Mouse (Mus musculus) stomach, embryonic 15.5 days (tissue): ENCODE data around the gene Sema3e. TPM values are rescaled to one million over a fixed set of nuclear protein-coding genes. Genes with fewer than 3 reads are reported as not detected.

Experiments used
- ATAC-seq: fragments of 200-750 bp; cut with Nextera tagmentation; 2 replicates; pipeline ENCODE4 v1.8.0; 2017; ENCODE audit warnings: low read depth, moderate number of reproducible peaks, moderate TSS enrichment; ENCODE audit not compliant: insufficient read depth, low FRiP score
- H3K27ac ChIP-seq: fragments of 300-500 bp; sonication (generic); 2 replicates; pipeline ENCODE4 v1.5.1; 2015; ENCODE audit warnings: mild to moderate bottlenecking, inconsistent platforms
- H3K27me3 ChIP-seq: fragments of 300-500 bp; sonication (generic); replicated peaks from 2 replicates; pipeline ENCODE4 v1.6.1; 2015; ENCODE audit warnings: inconsistent platforms
- H3K36me3 ChIP-seq: fragments of 300-500 bp; sonication (generic); 2 replicates; pipeline ENCODE4 v1.6.1; 2015; ENCODE audit warnings: inconsistent platforms
- H3K4me1 ChIP-seq: fragments of 300-500 bp; sonication (generic); 2 replicates; pipeline ENCODE4 v1.6.1; 2015; ENCODE audit warnings: inconsistent platforms
- H3K4me2 ChIP-seq: fragments of 300-500 bp; sonication (generic); 2 replicates; pipeline ENCODE4 v1.6.1; 2015; ENCODE audit warnings: mild to moderate bottlenecking, inconsistent platforms
- H3K4me3 ChIP-seq: fragments of 300-500 bp; sonication (generic); replicated peaks from 2 replicates; pipeline ENCODE4 v1.5.1; 2015; ENCODE audit warnings: inconsistent platforms
- H3K9ac ChIP-seq: fragments of 300-500 bp; sonication (generic); 2 replicates; pipeline ENCODE4 v1.6.1; 2015; ENCODE audit warnings: inconsistent platforms
- H3K9me3 ChIP-seq: fragments of 300-500 bp; sonication (generic); 2 replicates; pipeline ENCODE4 v1.6.1; 2016; ENCODE audit warnings: inconsistent platforms
- WGBS: fragments of 180-500 bp; shearing (Covaris S2); methylation state at CpG from one replicate; pipeline ENCODE4 v1.1.7; 2015; 5-methylcytosine and 5-hydroxymethylcytosine counted together
- polyA plus RNA-seq: library from polyadenylated mRNA; unstranded; fragments of >200 nt; fragmentation: Nextera tagmentation; extraction: Ambion mirVana; gene quantifications from 2 replicates; pipeline ENCODE4 v1.2.1, GENCODE M21; 2015

Sema3e gene
- polyA plus RNA-seq, 1 experiment from 2014 or later, result 2.6 TPM

GRCm38 (mm10) chr5:14033302-14033701 is 8.2 kb downstream of the Sema3e start:
- H3K4me2 ChIP-seq, result no peak overlapping the region
- H3K9me3 ChIP-seq, result no peaks in the 10 kb centered on the region
- no peak overlapping the region for H3K9ac ChIP-seq
- 36% methylated on average over 3 of the region's 3 CpGs for WGBS
- no peak for ATAC-seq
- no peaks in the 10 kb centered on the region for H3K27me3 ChIP-seq
- H3K36me3 ChIP-seq, result no peaks in the 10 kb centered on the region
- no peak overlapping the region for H3K27ac ChIP-seq
- H3K4me1 ChIP-seq, result no peaks in the 10 kb centered on the region
- no peak overlapping the region for H3K4me3 ChIP-seq

- no peaks in the 10 kb centered on the region for H3K27me3 ChIP-seq
- no peak for ATAC-seq
- H3K4me3 ChIP-seq, result no peak overlapping the region
- H3K9me3 ChIP-seq, result no peaks in the 10 kb centered on the region
- H3K36me3 ChIP-seq, result no peaks in the 10 kb centered on the region
- no peak overlapping the region for H3K4me2 ChIP-seq
- H3K4me1 ChIP-seq, result no peaks in the 10 kb centered on the region
- 27% methylated on average over 9 of the region's 9 CpGs for WGBS
- no peak overlapping the region for H3K27ac ChIP-seq
- H3K9ac ChIP-seq, result no peak overlapping the region
Measured at GRCm38 (mm10) chr5:14038813-14039496, 13.9 kb downstream of the Sema3e start.

GRCm38 (mm10) chr5:14040208-14040607 is 15.1 kb downstream of the Sema3e start:
- H3K27me3 ChIP-seq, result no peaks in the 10 kb centered on the region
- no peak overlapping the region for H3K4me2 ChIP-seq
- no peaks in the 10 kb centered on the region for H3K36me3 ChIP-seq
- no peak overlapping the region for H3K27ac ChIP-seq
- no peak for ATAC-seq
- H3K4me3 ChIP-seq, result no peak overlapping the region
- WGBS, result 24% methylated on average over 4 of the region's 4 CpGs
- no peak overlapping the region for H3K9ac ChIP-seq
- H3K9me3 ChIP-seq, result no peaks in the 10 kb centered on the region
- no peaks in the 10 kb centered on the region for H3K4me1 ChIP-seq

- Histone ChIP-seq H3K4me3 (no peak overlapping the region), H3K27me3 (no peaks in the 10 kb centered on the region), H3K27ac (no peak overlapping the region), H3K9me3 (no peaks in the 10 kb centered on the region), H3K4me1 (no peaks in the 10 kb centered on the region), H3K9ac (no peak overlapping the region), H3K36me3 (no peaks in the 10 kb centered on the region), H3K4me2 (no peak overlapping the region)
- ATAC-seq, result no peak
- 86% methylated on average over 5 of the region's 5 CpGs for WGBS
Measured at GRCm38 (mm10) chr5:14043116-14043515, 18.0 kb downstream of the Sema3e start.

GRCm38 (mm10) chr5:14043983-14044382 is 18.9 kb downstream of the Sema3e start:
- Histone ChIP-seq H3K9ac (no peak overlapping the region), H3K4me1 (no peaks in the 10 kb centered on the region), H3K27ac (no peak overlapping the region), H3K9me3 (no peaks in the 10 kb centered on the region), H3K4me2 (no peak overlapping the region), H3K27me3 (no peaks in the 10 kb centered on the region), H3K4me3 (no peak overlapping the region), H3K36me3 (no peaks in the 10 kb centered on the region)
- 85% methylated on average over 6 of the region's 6 CpGs for WGBS
- ATAC-seq, result no peak

- H3K4me3 ChIP-seq, result no peak overlapping the region
- no peaks in the 10 kb centered on the region for H3K4me1 ChIP-seq
- H3K9me3 ChIP-seq, result no peaks in the 10 kb centered on the region
- H3K27ac ChIP-seq, result no peak overlapping the region
- ATAC-seq, result no peak
- no peaks in the 10 kb centered on the region for H3K27me3 ChIP-seq
- 26% methylated on average over 7 of the region's 7 CpGs for WGBS
- H3K4me2 ChIP-seq, result no peak overlapping the region; the same call in 1 of the 2 replicates
- no peaks in the 10 kb centered on the region for H3K36me3 ChIP-seq
- no peak overlapping the region for H3K9ac ChIP-seq
Measured at GRCm38 (mm10) chr5:14048660-14049059, 23.6 kb downstream of the Sema3e start.

GRCm38 (mm10) chr5:14054472-14054871 is 29.4 kb downstream of the Sema3e start:
- H3K27ac ChIP-seq, result no peak overlapping the region
- WGBS, result 68% methylated on average over 5 of the region's 5 CpGs
- no peaks in the 10 kb centered on the region for H3K4me1 ChIP-seq
- no peaks in the 10 kb centered on the region for H3K27me3 ChIP-seq
- H3K36me3 ChIP-seq, result no peaks in the 10 kb centered on the region
- H3K9me3 ChIP-seq, result no peaks in the 10 kb centered on the region
- no peak for ATAC-seq
- no peak overlapping the region for H3K4me3 ChIP-seq
- H3K4me2 ChIP-seq, result no peak overlapping the region
- no peak overlapping the region for H3K9ac ChIP-seq

GRCm38 (mm10) chr5:14059895-14060553 is 34.9 kb downstream of the Sema3e start:
- no peak overlapping the region for H3K4me3 ChIP-seq
- H3K4me2 ChIP-seq, result no peak overlapping the region
- H3K9ac ChIP-seq, result no peak overlapping the region
- ATAC-seq, result no peak
- H3K9me3 ChIP-seq, result no peaks in the 10 kb centered on the region
- H3K27me3 ChIP-seq, result no peaks in the 10 kb centered on the region
- H3K27ac ChIP-seq, result no peak overlapping the region
- WGBS, result 68% methylated on average over 4 of the region's 4 CpGs
- H3K4me1 ChIP-seq, result no peaks in the 10 kb centered on the region
- no peaks in the 10 kb centered on the region for H3K36me3 ChIP-seq

GRCm38 (mm10) chr5:14062918-14063481 is 37.9 kb downstream of the Sema3e start:
- Histone ChIP-seq H3K4me1 (no peaks in the 10 kb centered on the region), H3K4me3 (no peak overlapping the region), H3K27me3 (no peaks in the 10 kb centered on the region), H3K9me3 (no peaks in the 10 kb centered on the region), H3K4me2 (no peak overlapping the region), H3K36me3 (no peaks in the 10 kb centered on the region), H3K27ac (no peak overlapping the region), H3K9ac (no peak overlapping the region)
- WGBS, result 73% methylated on average over 4 of the region's 4 CpGs
- ATAC-seq, result no peak

- H3K9me3 ChIP-seq, result no peaks in the 10 kb centered on the region
- no peak overlapping the region for H3K9ac ChIP-seq
- 72% methylated on average over 3 of the region's 3 CpGs for WGBS
- no peaks in the 10 kb centered on the region for H3K36me3 ChIP-seq
- H3K4me2 ChIP-seq, result no peak overlapping the region
- no peaks in the 10 kb centered on the region for H3K27me3 ChIP-seq
- no peaks in the 10 kb centered on the region for H3K4me1 ChIP-seq
- no peak overlapping the region for H3K4me3 ChIP-seq
- ATAC-seq, result no peak
- H3K27ac ChIP-seq, result no peak overlapping the region
Measured at GRCm38 (mm10) chr5:14073152-14073551, 48.1 kb downstream of the Sema3e start.

- no peaks in the 10 kb centered on the region for H3K9me3 ChIP-seq
- no peaks in the 10 kb centered on the region for H3K4me1 ChIP-seq
- WGBS, result 68% methylated on average over 2 of the region's 2 CpGs
- no peak overlapping the region for H3K4me2 ChIP-seq
- H3K27me3 ChIP-seq, result no peaks in the 10 kb centered on the region
- H3K27ac ChIP-seq, result no peak overlapping the region
- H3K36me3 ChIP-seq, result no peaks in the 10 kb centered on the region
- no peak overlapping the region for H3K9ac ChIP-seq
- H3K4me3 ChIP-seq, result no peak overlapping the region
- no peak for ATAC-seq
Measured at GRCm38 (mm10) chr5:14088100-14088499, 63.0 kb downstream of the Sema3e start.

- Histone ChIP-seq H3K27me3 (no peaks in the 10 kb centered on the region), H3K4me2 (no peak overlapping the region), H3K4me1 (no peaks in the 10 kb centered on the region), H3K27ac (no peak overlapping the region), H3K36me3 (no peaks in the 10 kb centered on the region), H3K9ac (no peak overlapping the region), H3K9me3 (no peaks in the 10 kb centered on the region), H3K4me3 (no peak overlapping the region)
- no peak for ATAC-seq
- 72% methylated on average over 9 of the region's 9 CpGs for WGBS
Measured at GRCm38 (mm10) chr5:14089875-14090608, 65.0 kb downstream of the Sema3e start.
